Mouse (Mus musculus) CD8-positive naive resting alpha-beta T cell, adult 2 months (primary cell): ENCODE data around the gene Tm4sf20.

Source experiments
- DNase-seq, 2 experiments: peaks; one replicate each; pipeline ENCODE4 v3.0.0; 2022; ENCODE audit warnings: low read depth in 2 of 2, low spot score in 2 of 2

The Tm4sf20 gene

GRCm38 (mm10) chr1:82779388-82779966, 11.2 kb upstream of the Tm4sf20 start:
- no peak for DNase-seq

GRCm38 (mm10) chr1:82775293-82775692, 7.0 kb upstream of the Tm4sf20 start:
- DNase-seq: no peak

- no peak for DNase-seq
Measured at GRCm38 (mm10) chr1:82773208-82773607, 4.9 kb upstream of the Tm4sf20 start.

GRCm38 (mm10) chr1:82772428-82772827, 4.2 kb upstream of the Tm4sf20 start:
- DNase-seq: no peak

- no peak for DNase-seq
Measured at GRCm38 (mm10) chr1:82771022-82771586, 2.8 kb upstream of the Tm4sf20 start, which contains the start of gene Gm47791. Gene Gm47791, minus strand, starts transcription at chr1:82771243.

- no peak for DNase-seq
Measured at GRCm38 (mm10) chr1:82766641-82767040, 1.6 kb downstream of the Tm4sf20 start.

- no peak for DNase-seq
Measured at GRCm38 (mm10) chr1:82766227-82766626, 2.0 kb downstream of the Tm4sf20 start.

- DNase-seq: no peak
Measured at GRCm38 (mm10) chr1:82762274-82762673, 6.0 kb downstream of the Tm4sf20 start.

GRCm38 (mm10) chr1:82761454-82762169, 6.6 kb downstream of the Tm4sf20 start:
- DNase-seq: no peak

- DNase-seq: peak in 1 of 2 experiments; percentile 9
Measured at GRCm38 (mm10) chr1:82759520-82759919, 8.7 kb downstream of the Tm4sf20 start.

- no peak for DNase-seq
Measured at GRCm38 (mm10) chr1:82747714-82748452, 20.4 kb downstream of the Tm4sf20 start.

GRCm38 (mm10) chr1:82746408-82746807, 21.9 kb downstream of the Tm4sf20 start:
- no peak for DNase-seq

- DNase-seq: no peak
Measured at GRCm38 (mm10) chr1:82743962-82744361, 24.3 kb downstream of the Tm4sf20 start.

GRCm38 (mm10) chr1:82741539-82741938, 26.7 kb downstream of the Tm4sf20 start:
- DNase-seq: no peak

- no peak for DNase-seq
Measured at GRCm38 (mm10) chr1:82738066-82738465, 30.2 kb downstream of the Tm4sf20 start.

GRCm38 (mm10) chr1:82733357-82733756, 34.9 kb downstream of the Tm4sf20 start:
- DNase-seq: no peak

GRCm38 (mm10) chr1:82726482-82726881, 41.8 kb downstream of the Tm4sf20 start:
- DNase-seq: no peak

GRCm38 (mm10) chr1:82725875-82726185, 42.4 kb downstream of the Tm4sf20 start:
- DNase-seq: no peak

- no peak for DNase-seq
Measured at GRCm38 (mm10) chr1:82725026-82725874, 43.0 kb downstream of the Tm4sf20 start.

- DNase-seq: peak; percentile 82 to 88
Measured at GRCm38 (mm10) chr1:82724339-82725025, 43.8 kb downstream of the Tm4sf20 start, which contains the start of gene Mff. Gene Mff, plus strand, starts transcription at chr1:82724890.
